Mouse (Mus musculus) splenic B cell, adult 2 months (primary cell): ENCODE data around the gene Blmh.
A peak's percentile ranks its signal among the peaks of the same experiment; 100 is the strongest.

Experiments used
- DNase-seq: peaks from one replicate; pipeline ENCODE4 v3.0.0-alpha.2; 2011; ENCODE audit warnings: low read depth, low spot score
- H3K27me3 ChIP-seq: 2 replicates; pipeline ENCODE4 v1.6.1; 2012; ENCODE audit warnings: mild to moderate bottlenecking, low read length, moderate library complexity, mixed read lengths; ENCODE audit not compliant: control insufficient read depth, poor library complexity, insufficient read depth, severe bottlenecking
- H3K36me3 ChIP-seq: 2 replicates; pipeline ENCODE4 v1.6.1; 2012; ENCODE audit warnings: mild to moderate bottlenecking, low read length, moderate library complexity, mixed read lengths; ENCODE audit not compliant: control insufficient read depth, poor library complexity, insufficient read depth, severe bottlenecking

The Blmh gene

GRCm38 (mm10) chr11:76998705-76999226 lies 74.2 kb downstream of the Blmh start:
- DNase-seq: no peak
- H3K36me3 ChIP-seq: no peaks in the 10 kb centered on the region
- peaks cover 5% of the 10 kb centered on the region; the same call in 1 of the 2 replicates for H3K27me3 ChIP-seq

GRCm38 (mm10) chr11:77000741-77001140 lies 76.1 kb downstream of the Blmh start:
- peak; percentile 17 for DNase-seq
- Histone ChIP-seq H3K27me3 (peaks cover 5% of the 10 kb centered on the region; the same call in 1 of the 2 replicates), H3K36me3 (no peaks in the 10 kb centered on the region)

GRCm38 (mm10) chr11:77002361-77002760 lies 77.8 kb downstream of the Blmh start:
- H3K27me3 ChIP-seq: 0 out of 2 replicates have a peak, but pooled peaks cover 4% of the 10 kb centered on the region
- no peak for DNase-seq
- H3K36me3 ChIP-seq: no peaks in the 10 kb centered on the region

GRCm38 (mm10) chr11:77005881-77006280 lies 81.3 kb downstream of the Blmh start:
- no peak for DNase-seq
- no peaks in the 10 kb centered on the region for H3K27me3 ChIP-seq
- no peaks in the 10 kb centered on the region for H3K36me3 ChIP-seq

- H3K27me3 ChIP-seq: no peaks in the 10 kb centered on the region
- no peak for DNase-seq
- H3K36me3 ChIP-seq: no peaks in the 10 kb centered on the region
These were observed 82.0 kb downstream of the Blmh start for GRCm38 (mm10) chr11:77006616-77007015.

GRCm38 (mm10) chr11:77009069-77010025 lies 84.7 kb downstream of the Blmh start:
- DNase-seq: no peak
- no peaks in the 10 kb centered on the region for H3K27me3 ChIP-seq
- no peaks in the 10 kb centered on the region for H3K36me3 ChIP-seq

- H3K36me3 ChIP-seq: no peaks in the 10 kb centered on the region
- DNase-seq: no peak
- H3K27me3 ChIP-seq: no peaks in the 10 kb centered on the region
These were observed 86.3 kb downstream of the Blmh start for GRCm38 (mm10) chr11:77010762-77011475.

- no peak for DNase-seq
- Histone ChIP-seq H3K27me3 (no peaks in the 10 kb centered on the region), H3K36me3 (no peaks in the 10 kb centered on the region)
These were observed 93.4 kb downstream of the Blmh start for GRCm38 (mm10) chr11:77018046-77018445.

GRCm38 (mm10) chr11:77019539-77019938 lies 94.9 kb downstream of the Blmh start:
- no peaks in the 10 kb centered on the region for H3K36me3 ChIP-seq
- no peak for DNase-seq
- H3K27me3 ChIP-seq: no peaks in the 10 kb centered on the region

- H3K27me3 ChIP-seq: no peaks in the 10 kb centered on the region
- DNase-seq: no peak
- H3K36me3 ChIP-seq: no peaks in the 10 kb centered on the region
These were observed 97.3 kb downstream of the Blmh start for GRCm38 (mm10) chr11:77021749-77022396.

GRCm38 (mm10) chr11:77026559-77026958 lies 102.0 kb downstream of the Blmh start:
- peak; percentile 8 for DNase-seq
- no peaks in the 10 kb centered on the region for H3K27me3 ChIP-seq
- H3K36me3 ChIP-seq: no peaks in the 10 kb centered on the region

- no peak for DNase-seq
- H3K36me3 ChIP-seq: no peaks in the 10 kb centered on the region
- H3K27me3 ChIP-seq: no peaks in the 10 kb centered on the region
These were observed 103.5 kb downstream of the Blmh start for GRCm38 (mm10) chr11:77028157-77028556.

GRCm38 (mm10) chr11:77031151-77031934 lies 106.7 kb downstream of the Blmh start:
- Histone ChIP-seq H3K36me3 (no peaks in the 10 kb centered on the region), H3K27me3 (no peaks in the 10 kb centered on the region)
- no peak for DNase-seq
